8 mouse cellular contexts compared by ENCODE assay signal in the genomic region with DNA sequence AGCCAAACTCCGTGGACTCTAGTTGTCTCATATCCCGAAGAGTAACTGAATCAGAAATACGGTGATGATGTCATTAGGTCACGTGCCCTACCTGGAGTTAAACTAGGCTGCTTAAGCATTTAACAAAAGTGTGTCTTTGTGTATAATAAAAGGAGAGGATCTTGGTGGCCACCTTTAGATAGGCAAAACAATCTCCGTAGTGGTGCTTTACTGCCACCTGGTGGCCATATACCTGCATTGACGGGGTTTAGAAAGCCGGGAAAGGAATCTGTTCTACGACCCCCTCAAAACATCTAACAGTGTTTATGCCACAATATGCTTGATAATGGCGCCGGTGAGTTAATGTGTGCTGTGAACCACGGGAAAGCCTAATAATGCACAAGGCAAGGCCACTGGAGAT.
DNase-seq lines count a peak whose midpoint lies in the region; ATAC-seq lines count a peak whose summit lies in the region.

No protein-coding gene starts in this region.

- ATAC-seq in kidney, embryonic 16.5 days (ENCODE audit: low FRiP score, low TSS enrichment), result 0 out of 2 replicates have a peak, but pooled peaks have one; percentile 12

- no peaks in the 10 kb centered on the region for H3K9me3 ChIP-seq in kidney, embryonic 16.5 days (ENCODE audit: low read length)

- H3K4me1 ChIP-seq in kidney, embryonic 16.5 days (ENCODE audit: insufficient read depth, low read length), result no peaks in the 10 kb centered on the region

- no peaks in the 10 kb centered on the region for H3K27me3 ChIP-seq in kidney, embryonic 16.5 days (ENCODE audit: insufficient read depth, low read length)
- H3K27me3 ChIP-seq in splenic B cell, adult 2 months (ENCODE audit: control insufficient read depth, insufficient read depth, low read length, poor library complexity, severe bottlenecking), result no peaks in the 10 kb centered on the region

- H3K4me3 ChIP-seq in kidney, embryonic 16.5 days (ENCODE audit: low read length), result no peak overlapping the region

- 9% methylated on average over 11 of the region's 11 CpGs for WGBS in kidney, embryonic 16.5 days

- H3K9ac ChIP-seq in kidney, embryonic 16.5 days (replicated peaks; ENCODE audit: low read length), result no peak overlapping the region

- no peak overlapping the region for H3K4me2 ChIP-seq in kidney, embryonic 16.5 days (replicated peaks; ENCODE audit: low read depth, low read length)

- H3K36me3 ChIP-seq in kidney, embryonic 16.5 days (ENCODE audit: insufficient read depth, low read length), result no peaks in the 10 kb centered on the region
- H3K36me3 ChIP-seq in splenic B cell, adult 2 months (ENCODE audit: control insufficient read depth, insufficient read depth, low read length, poor library complexity, severe bottlenecking), result no peaks in the 10 kb centered on the region

- no peak overlapping the region for H3K27ac ChIP-seq in kidney, embryonic 16.5 days (ENCODE audit: low read length)

- DNase-seq in heart, adult 8-10 months (ENCODE audit: low spot score), result peak; percentile 36
- no peak for DNase-seq in heart, adult 11 months
- peak; percentile 7 to 17 for DNase-seq in B cell, adult 2 months
- DNase-seq in adrenal gland, postnatal 25 days, result peak; percentile 51
- DNase-seq in embryo, embryonic 9.5 days (ENCODE audit: extremely low spot score), result peak; percentile 68
- DNase-seq in lung, adult 18-20 months, result peak; percentile 5 to 14
- peak; percentile 22 for DNase-seq in splenic B cell, adult 2 months (ENCODE audit: low read depth, low spot score)
